Comparison of ENCODE assay signal across 8 mouse cellular contexts in the genomic region with DNA sequence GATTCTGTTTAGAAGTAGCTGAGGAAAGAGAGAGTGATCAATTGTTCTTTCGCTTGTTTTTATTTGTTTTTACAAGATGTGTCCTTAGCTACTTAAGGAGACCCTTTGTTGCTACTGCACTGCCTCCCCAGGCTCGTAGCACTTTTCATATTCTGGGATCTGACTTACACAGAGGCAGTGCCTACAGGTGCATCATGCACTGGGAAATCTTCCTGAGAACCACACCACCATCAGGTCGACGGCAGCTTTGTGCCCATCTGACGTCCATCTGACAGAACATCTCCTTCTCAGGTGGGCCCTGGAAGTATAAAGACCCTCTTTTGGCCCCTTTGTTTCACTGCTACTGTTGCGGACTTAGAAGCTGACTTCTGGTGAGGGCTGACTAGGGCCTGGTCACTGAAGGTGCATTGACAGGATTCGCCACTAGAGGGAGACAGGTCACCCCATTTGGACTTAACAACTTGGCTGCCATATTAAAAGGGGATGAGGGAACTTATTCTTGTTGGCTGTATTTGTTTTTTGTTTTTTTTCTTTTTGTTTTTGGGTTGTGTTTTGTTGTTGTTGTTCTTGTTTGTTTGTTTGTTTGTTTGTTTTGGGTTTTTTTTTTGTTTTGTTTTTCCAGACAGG. TPM values are rescaled to one million over a fixed set of nuclear protein-coding genes. Genes with fewer than 3 reads are reported as not detected.
DNase-seq lines count a peak whose midpoint lies in the region; ATAC-seq and TF ChIP-seq lines count a peak whose summit lies in the region.

No protein-coding gene starts in this region.

- H3K27me3 ChIP-seq in C2C12 (ENCODE audit: control insufficient read depth, insufficient read depth, insufficient read length), result no peaks in the 10 kb centered on the region
- H3K27me3 ChIP-seq in kidney, embryonic 14.5 days (ENCODE audit: control insufficient read depth, insufficient read depth, low read length), result no peaks in the 10 kb centered on the region
- no peaks in the 10 kb centered on the region for H3K27me3 ChIP-seq in liver, adult 2 months (ENCODE audit: control insufficient read depth, insufficient read depth, low read length)
- no peaks in the 10 kb centered on the region for H3K27me3 ChIP-seq in stomach, postnatal 0 days (ENCODE audit: control insufficient read depth, insufficient read depth, low read length)

- H3K4me3 ChIP-seq in C2C12 (ENCODE audit: insufficient read depth, poor library complexity, severe bottlenecking), result no peak overlapping the region
- no peak overlapping the region for H3K4me3 ChIP-seq in kidney, embryonic 14.5 days (ENCODE audit: low read length)
- no peak overlapping the region for H3K4me3 ChIP-seq in liver, adult 2 months (ENCODE audit: insufficient read depth, low read depth, low read length)
- H3K4me3 ChIP-seq in stomach, postnatal 0 days (ENCODE audit: low read depth, low read length), result no peak overlapping the region

- no peaks in the 10 kb centered on the region for H3K79me3 ChIP-seq in C2C12 (ENCODE audit: low read depth)

- DNase-seq in adrenal gland, postnatal 10 days, result peak; percentile 90
- peak; percentile 67 for DNase-seq in embryo, embryonic 11.5 days (ENCODE audit: low read depth, low spot score)
- DNase-seq in gonadal fat pad, adult 2 months (ENCODE audit: low read depth), result peak; percentile 4
- peak; percentile 60 for DNase-seq in liver, adult 2 months (ENCODE audit: extremely low read depth, low read depth, low spot score)
- peak; percentile 75 to 84 for DNase-seq in natural killer cell, adult 2 months (ENCODE audit: low spot score in 2 of 2)
- DNase-seq in stomach, postnatal 0 days (ENCODE audit: low spot score), result peak; percentile 81

- no peak overlapping the region for H3K4me2 ChIP-seq in kidney, embryonic 14.5 days (replicated peaks; ENCODE audit: low read depth, low read length)
- H3K4me2 ChIP-seq in stomach, postnatal 0 days (replicated peaks; ENCODE audit: low read depth), result no peak overlapping the region

- H3K27ac ChIP-seq in kidney, embryonic 14.5 days (ENCODE audit: low read depth, low read length), result no peak overlapping the region
- H3K27ac ChIP-seq in liver, adult 2 months (replicated peaks; ENCODE audit: insufficient read depth, low read depth, low read length), result no peak overlapping the region
- H3K27ac ChIP-seq in stomach, postnatal 0 days (replicated peaks), result no peak overlapping the region

- TF ChIP-seq EP300 in stomach, postnatal 0 days (optimal IDR thresholded peaks at IDR 0.05), result no peak

- peak; percentile 79 for ATAC-seq in kidney, embryonic 14.5 days (ENCODE audit: low FRiP score, low TSS enrichment)
- peak; percentile 65 for ATAC-seq in stomach, postnatal 0 days (ENCODE audit: low FRiP score, low TSS enrichment)

- no peak for TF ChIP-seq POLR2A in liver, adult 2 months (IDR thresholded peaks at IDR 0.05; ENCODE audit: extremely low read depth, insufficient read depth, low read length)

- peak; percentile 48 for TF ChIP-seq CTCF in C2C12 (IDR thresholded peaks at IDR 0.05; ENCODE audit: control insufficient read depth, insufficient read depth, insufficient read length)
- peak; percentile 81 for TF ChIP-seq CTCF in liver, adult 2 months (IDR thresholded peaks at IDR 0.05; ENCODE audit: low read depth, low read length)
- TF ChIP-seq CTCF in stomach, postnatal 0 days (IDR thresholded peaks at IDR 0.05; ENCODE audit: low read depth), result peak; percentile 98

- 34% methylated on average over 7 of the region's 7 CpGs for WGBS in kidney, embryonic 14.5 days
- 31% methylated on average over 7 of the region's 7 CpGs for WGBS in liver, adult 2 months
- WGBS in stomach, postnatal 0 days, result 35% methylated on average over 7 of the region's 7 CpGs

- H3K79me2 ChIP-seq in C2C12 (ENCODE audit: control insufficient read depth, insufficient read depth), result no peaks in the 10 kb centered on the region
- H3K79me2 ChIP-seq in liver, adult 2 months (ENCODE audit: control insufficient read depth, insufficient read depth, low read length), result no peaks in the 10 kb centered on the region

- H3ac ChIP-seq in C2C12 (ENCODE audit: control insufficient read depth, insufficient read length, low read depth), result no peak overlapping the region

- no peak overlapping the region for H3K9ac ChIP-seq in kidney, embryonic 14.5 days (ENCODE audit: low read depth, low read length)
- no peak overlapping the region for H3K9ac ChIP-seq in liver, adult 2 months (ENCODE audit: low read depth, low read length)
- no peak overlapping the region for H3K9ac ChIP-seq in stomach, postnatal 0 days (ENCODE audit: low read length)

- H3K9me3 ChIP-seq in kidney, embryonic 14.5 days (ENCODE audit: control insufficient read depth, low read length), result no peaks in the 10 kb centered on the region
- H3K9me3 ChIP-seq in stomach, postnatal 0 days (ENCODE audit: control insufficient read depth, low read length), result no peaks in the 10 kb centered on the region

- H3K4me1 ChIP-seq in kidney, embryonic 14.5 days (ENCODE audit: control insufficient read depth, insufficient read depth, low read length), result no peaks in the 10 kb centered on the region
- no peaks in the 10 kb centered on the region for H3K4me1 ChIP-seq in liver, adult 2 months (ENCODE audit: control insufficient read depth, insufficient read depth, low read length)
- no peaks in the 10 kb centered on the region for H3K4me1 ChIP-seq in stomach, postnatal 0 days (replicated peaks; ENCODE audit: control insufficient read depth, insufficient read depth)

- no peaks in the 10 kb centered on the region for H3K36me3 ChIP-seq in C2C12 (ENCODE audit: control insufficient read depth, insufficient read depth)
- peaks cover 5% of the 10 kb centered on the region; the same call in 1 of the 2 replicates for H3K36me3 ChIP-seq in kidney, embryonic 14.5 days (ENCODE audit: control insufficient read depth, insufficient read depth, low read length)
- H3K36me3 ChIP-seq in liver, adult 2 months (ENCODE audit: control insufficient read depth, insufficient read depth, low read length), result no peaks in the 10 kb centered on the region
- H3K36me3 ChIP-seq in stomach, postnatal 0 days (ENCODE audit: control insufficient read depth, insufficient read depth, low read length), result peaks cover 2% of the 10 kb centered on the region; the same call in 1 of the 2 replicates

TF ChIP-seq in C2C12, 6 proteins besides CTCF, POLR2A, EP300 and RAD21:
- TF ChIP-seq MAX (IDR thresholded peaks at IDR 0.05), result no peak
- no peak for TF ChIP-seq MYOD1 (IDR thresholded peaks at IDR 0.05; ENCODE audit: control insufficient read depth, insufficient read length, low read depth)
- TF ChIP-seq USF1 (IDR thresholded peaks at IDR 0.05; ENCODE audit: low read depth), result no peak
- no peak for TF ChIP-seq FOSL1 (IDR thresholded peaks at IDR 0.05; ENCODE audit: insufficient read depth, low read length, poor library complexity, severe bottlenecking)
- no peak for TF ChIP-seq MYOG (IDR thresholded peaks at IDR 0.05; ENCODE audit: control insufficient read depth, extremely low read depth, insufficient read length)
- no peak for TF ChIP-seq CEBPB (IDR thresholded peaks at IDR 0.05; ENCODE audit: low read depth)

RNA-seq across cellular contexts. Expression of a gene that starts 27.2 kb away (rescaled TPM):
- 18.1 TPM for polyA plus RNA-seq in C2C12 (2012; fragmentation: generic; extraction: Trizol)
- 10 to 100 TPM; 71.2 to 85.3 TPM for total RNA-seq in adrenal gland, postnatal 10 days (2021)
- 25.7 and 26.7 TPM in 2 replicates for polyA plus RNA-seq in gonadal fat pad, adult 2 months (2012; rRNA removed)
- polyA plus RNA-seq in kidney, embryonic 14.5 days (2014; fragmentation: Nextera tagmentation; extraction: Ambion mirVana), result 37.8 and 69.6 TPM in 2 replicates
- total RNA-seq in liver, adult 2 months (2014; rRNA removed), result 26.4 and 28.3 TPM in 2 replicates
- 11.9 and 14.0 TPM in 2 replicates for polyA plus RNA-seq in liver, adult 2 months (2012; rRNA removed)
- polyA plus RNA-seq in stomach, postnatal 0 days (2015; fragmentation: Nextera tagmentation; extraction: Ambion mirVana), result 18.3 and 19.2 TPM in 2 replicates

RNA-seq across cellular contexts. Expression of a gene that starts 34.6 kb away (rescaled TPM):
- 9.1 TPM for polyA plus RNA-seq in C2C12 (2012; fragmentation: generic; extraction: Trizol)
- total RNA-seq in adrenal gland, postnatal 10 days (2021), result 10 to 100 TPM; 27.5 to 31.9 TPM
- polyA plus RNA-seq in gonadal fat pad, adult 2 months (2012; rRNA removed), result 39.0 and 46.2 TPM in 2 replicates
- 36.0 and 45.7 TPM in 2 replicates for polyA plus RNA-seq in kidney, embryonic 14.5 days (2014; fragmentation: Nextera tagmentation; extraction: Ambion mirVana)
- total RNA-seq in liver, adult 2 months (2014; rRNA removed), result 8.2 and 10.4 TPM in 2 replicates
- 7.3 TPM in 2 replicates for polyA plus RNA-seq in liver, adult 2 months (2012; rRNA removed)
- polyA plus RNA-seq in stomach, postnatal 0 days (2015; fragmentation: Nextera tagmentation; extraction: Ambion mirVana), result 54.9 and 57.8 TPM in 2 replicates

Comparison
In these comparisons a context has a peak if more than half of its experiments do, and no peak if none do; other contexts are left out.
1. CTCF ChIP-seq: peak in every context shown above with its lines; median percentile 98 in stomach, postnatal 0 days; 81 in liver, adult 2 months; 48 in C2C12.
2. DNase-seq: peak in every context shown above with its lines; median percentile 90 in adrenal gland, postnatal 10 days; 81 in stomach, postnatal 0 days; 80 in natural killer cell, adult 2 months; 67 in embryo, embryonic 11.5 days; 60 in liver, adult 2 months; 4 in gonadal fat pad, adult 2 months.